Mouse (Mus musculus): Measurements from ENCODE around the gene Habp2. TPM values are rescaled to one million over a fixed set of nuclear protein-coding genes. Genes with fewer than 3 reads are reported as not detected.

The Habp2 gene
- polyA plus RNA-seq, 1 experiment = not detected

GRCm38 (mm10) chr19:56368912-56369311 lies 82.0 kb downstream of the Habp2 start:
- peaks cover 26% of the 10 kb centered on the region for H3K27me3 ChIP-seq (replicated peaks)
- no peaks in the 10 kb centered on the region for H3K36me3 ChIP-seq (replicated peaks; ENCODE audit: low read length)
- no peak overlapping the region for H3K4me3 ChIP-seq (replicated peaks)
- peaks cover 35% of the 10 kb centered on the region for H3K4me1 ChIP-seq
- H3K9me3 ChIP-seq = no peaks in the 10 kb centered on the region
- TF ChIP-seq GATA1 (IDR thresholded peaks at IDR 0.05; ENCODE audit: borderline replicate concordance, low read length) (no peak), FLI1 (IDR thresholded peaks at IDR 0.05; ENCODE audit: low read length) (no peak)

Other genes with a start within 250 kb of the Habp2 start
- not detected in 2 replicates for gene Nrap, start 102.9 kb downstream of the Habp2 start, polyA plus RNA-seq (2012; ENCODE audit: insufficient read depth, low replicate concordance)
- gene Casp7, start 110.0 kb downstream of the Habp2 start, polyA plus RNA-seq (2012; ENCODE audit: insufficient read depth, low replicate concordance) = 2.5 and 2.6 TPM in 2 replicates
- not detected in 2 replicates for gene Plekhs1, start 174.5 kb downstream of the Habp2 start, polyA plus RNA-seq (2012; ENCODE audit: insufficient read depth, low replicate concordance)